Mouse (Mus musculus): Measurements from ENCODE around the gene Tent4a. TPM values are rescaled to one million over a fixed set of nuclear protein-coding genes. Genes with fewer than 3 reads are reported as not detected.

Gene Tent4a
- total RNA-seq (2014; rRNA removed) = 26.1 TPM in 2 replicates
- 4.5 and 5.2 TPM in 2 replicates for polyA plus RNA-seq (2015; fragmentation: Nextera tagmentation; extraction: Ambion mirVana)

DNA sequence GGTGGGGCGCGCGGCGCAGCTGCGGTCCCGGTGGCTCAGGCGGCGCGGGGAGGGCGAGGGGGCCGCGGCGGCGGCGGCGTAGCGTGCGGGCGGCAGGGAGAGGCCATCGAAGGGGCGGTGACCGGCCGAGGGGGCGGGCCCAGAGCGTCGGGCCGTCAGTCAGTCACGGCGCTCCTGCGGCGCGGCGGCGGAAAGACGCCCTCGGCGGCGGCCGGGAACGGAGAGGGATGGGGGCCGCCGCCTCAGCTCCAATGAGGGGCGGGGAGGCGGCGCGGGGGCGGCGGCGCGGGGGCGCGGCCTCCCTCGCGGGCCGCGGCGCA lies at the start of gene Tent4a:
Tent4a (minus strand) TSS at position 284 of the 320 bp plus-strand sequence.
- peak within 1 kb of the TSS; percentile 91 for H3K4me3 ChIP-seq (ENCODE audit: low read depth, low read length)
- peak within 1 kb of the TSS; percentile 93 for H3K27ac ChIP-seq (ENCODE audit: low read depth, low read length)
- H3K9ac ChIP-seq (replicated peaks; ENCODE audit: low read length, poor library complexity, severe bottlenecking) = peak within 1 kb of the TSS; percentile 89
- peaks cover 35% of the 10 kb centered on the region for H3K4me1 ChIP-seq (ENCODE audit: insufficient read depth, low read length)
- no peaks in the 10 kb centered on the region for H3K27me3 ChIP-seq (ENCODE audit: insufficient read depth, low read length)
- DNase-seq (ENCODE audit: low spot score) (no peak), ATAC-seq (ENCODE audit: low FRiP score) (peak; percentile 83)
- WGBS = 0% methylated on average over 13 of the region's 57 CpGs
- H3K9me3 ChIP-seq (ENCODE audit: low read length) = no peaks in the 10 kb centered on the region
- TF ChIP-seq CTCF (IDR thresholded peaks at IDR 0.05) = no peak
- peak within 1 kb of the TSS; percentile 88 for H3K4me2 ChIP-seq (ENCODE audit: low read depth, low read length, poor library complexity, severe bottlenecking)
- no peaks in the 10 kb centered on the region for H3K36me3 ChIP-seq (ENCODE audit: insufficient read depth, low read length)

GRCm38 (mm10) chr13:69583591-69583990 lies 49.2 kb upstream of the Tent4a start:
- H3K4me1 ChIP-seq (ENCODE audit: insufficient read depth, low read length) = no peaks in the 10 kb centered on the region
- WGBS = 90% methylated on average over 6 of the region's 6 CpGs
- H3K27ac ChIP-seq (ENCODE audit: low read depth, low read length) = no peak overlapping the region
- ATAC-seq (ENCODE audit: low FRiP score) (no peak), DNase-seq (ENCODE audit: low spot score) (no peak)
- no peak overlapping the region for H3K4me2 ChIP-seq (ENCODE audit: low read depth, low read length, poor library complexity, severe bottlenecking)
- no peak for TF ChIP-seq CTCF (IDR thresholded peaks at IDR 0.05)
- no peaks in the 10 kb centered on the region for H3K9me3 ChIP-seq (ENCODE audit: low read length)
- no peak overlapping the region for H3K4me3 ChIP-seq (ENCODE audit: low read depth, low read length)
- H3K9ac ChIP-seq (replicated peaks; ENCODE audit: low read length, poor library complexity, severe bottlenecking) = no peak overlapping the region
- H3K27me3 ChIP-seq (ENCODE audit: insufficient read depth, low read length) = no peaks in the 10 kb centered on the region
- no peaks in the 10 kb centered on the region for H3K36me3 ChIP-seq (ENCODE audit: insufficient read depth, low read length)

DNA sequence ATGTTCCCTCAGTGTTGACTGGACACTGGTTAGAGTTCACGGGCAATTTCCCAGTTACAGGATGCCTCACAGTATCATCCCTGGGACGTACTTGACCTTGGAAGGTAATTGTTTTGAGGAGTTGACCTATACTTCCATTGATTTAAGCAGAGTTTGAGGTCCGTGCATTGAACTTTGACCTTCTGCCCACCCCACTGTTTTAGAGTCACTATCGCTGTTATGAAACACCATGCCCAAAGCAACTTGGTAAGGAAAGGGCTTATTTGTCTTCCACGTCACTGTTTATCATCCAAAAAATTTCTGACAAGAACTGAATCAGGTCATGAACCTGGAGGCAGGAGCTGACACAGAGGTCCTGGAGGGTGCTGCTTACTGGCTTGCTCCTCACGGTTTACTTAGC lies 48.0 kb upstream of the Tent4a start:
- no peaks in the 10 kb centered on the region for H3K4me1 ChIP-seq (ENCODE audit: insufficient read depth, low read length)
- no peak overlapping the region for H3K4me2 ChIP-seq (ENCODE audit: low read depth, low read length, poor library complexity, severe bottlenecking)
- no peak overlapping the region for H3K4me3 ChIP-seq (ENCODE audit: low read depth, low read length)
- DNase-seq (ENCODE audit: low spot score) (no peak), ATAC-seq (ENCODE audit: low FRiP score) (no peak)
- no peak overlapping the region for H3K9ac ChIP-seq (replicated peaks; ENCODE audit: low read length, poor library complexity, severe bottlenecking)
- no peaks in the 10 kb centered on the region for H3K9me3 ChIP-seq (ENCODE audit: low read length)
- no peak overlapping the region for H3K27ac ChIP-seq (ENCODE audit: low read depth, low read length)
- TF ChIP-seq CTCF (IDR thresholded peaks at IDR 0.05) = no peak
- 91% methylated on average over 6 of the region's 6 CpGs for WGBS
- H3K27me3 ChIP-seq (ENCODE audit: insufficient read depth, low read length) = no peaks in the 10 kb centered on the region
- no peaks in the 10 kb centered on the region for H3K36me3 ChIP-seq (ENCODE audit: insufficient read depth, low read length)

- 91% methylated on average over 16 of the region's 16 CpGs for WGBS
These were observed 42.9 kb upstream of the Tent4a start for GRCm38 (mm10) chr13:69577181-69577834.

DNA sequence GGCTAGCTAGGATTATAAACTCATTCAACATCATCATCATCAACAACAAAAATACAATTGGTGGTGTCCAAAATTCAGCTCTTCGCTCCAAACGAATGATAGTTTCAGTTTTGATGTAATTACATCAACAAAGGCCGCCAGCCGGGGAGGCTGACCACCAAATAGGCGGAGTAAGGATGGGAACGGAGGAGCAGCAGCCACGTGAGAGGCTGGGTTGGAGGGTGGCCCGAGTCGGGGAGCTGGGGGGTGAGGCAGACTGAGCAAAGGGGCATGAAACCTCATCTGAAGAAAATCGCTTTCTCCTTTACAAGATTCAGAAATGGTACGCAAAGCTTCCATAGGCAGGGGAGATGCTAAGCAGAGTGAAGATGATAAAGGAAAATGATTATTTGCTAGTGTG lies 42.3 kb upstream of the Tent4a start:
- H3K4me2 ChIP-seq (ENCODE audit: low read depth, low read length, poor library complexity, severe bottlenecking) = no peak overlapping the region
- no peaks in the 10 kb centered on the region for H3K36me3 ChIP-seq (ENCODE audit: insufficient read depth, low read length)
- no peak overlapping the region for H3K9ac ChIP-seq (replicated peaks; ENCODE audit: low read length, poor library complexity, severe bottlenecking)
- no peaks in the 10 kb centered on the region for H3K27me3 ChIP-seq (ENCODE audit: insufficient read depth, low read length)
- no peaks in the 10 kb centered on the region for H3K9me3 ChIP-seq (ENCODE audit: low read length)
- no peak overlapping the region for H3K27ac ChIP-seq (ENCODE audit: low read depth, low read length)
- ATAC-seq (ENCODE audit: low FRiP score) (no peak), DNase-seq (ENCODE audit: low spot score) (no peak)
- WGBS = 66% methylated on average over 11 of the region's 11 CpGs
- no peaks in the 10 kb centered on the region for H3K4me1 ChIP-seq (ENCODE audit: insufficient read depth, low read length)
- TF ChIP-seq CTCF (IDR thresholded peaks at IDR 0.05) = no peak
- no peak overlapping the region for H3K4me3 ChIP-seq (ENCODE audit: low read depth, low read length)

More at GRCm38 (mm10) chr13:69577181-69577834, 42.9 kb upstream of the Tent4a start:
- Histone ChIP-seq H3K27ac (ENCODE audit: low read depth, low read length) (no peak overlapping the region), H3K4me2 (ENCODE audit: low read depth, low read length, poor library complexity, severe bottlenecking) (no peak overlapping the region), H3K9me3 (ENCODE audit: low read length) (no peaks in the 10 kb centered on the region), H3K27me3 (ENCODE audit: insufficient read depth, low read length) (no peaks in the 10 kb centered on the region), H3K36me3 (ENCODE audit: insufficient read depth, low read length) (no peaks in the 10 kb centered on the region), H3K4me1 (ENCODE audit: insufficient read depth, low read length) (no peaks in the 10 kb centered on the region), H3K4me3 (ENCODE audit: low read depth, low read length) (no peak overlapping the region), H3K9ac (replicated peaks; ENCODE audit: low read length, poor library complexity, severe bottlenecking) (no peak overlapping the region)
- no peak for TF ChIP-seq CTCF (IDR thresholded peaks at IDR 0.05)
- ATAC-seq (ENCODE audit: low FRiP score) (0 out of 2 replicates have a peak, but pooled peaks have one; percentile 34), DNase-seq (ENCODE audit: low spot score) (no peak)

DNA sequence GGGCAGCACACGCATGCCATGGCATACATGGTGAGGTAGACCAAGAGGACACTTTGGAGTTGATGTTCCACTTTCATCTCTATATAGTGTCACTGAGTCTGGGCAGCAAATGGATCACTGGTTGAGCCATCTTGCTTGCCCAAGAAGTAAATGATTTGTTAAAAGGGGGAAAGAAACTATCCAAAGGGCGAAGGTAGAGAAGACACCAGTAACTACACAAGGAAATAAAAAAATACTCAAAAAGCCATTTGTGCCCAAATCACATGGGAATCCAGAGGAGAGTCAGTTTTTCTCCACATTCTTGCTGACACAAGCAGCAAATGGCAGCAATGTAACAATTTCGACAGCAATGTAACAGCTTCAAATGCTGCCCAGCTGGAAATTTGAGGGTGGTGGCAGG lies 38.2 kb upstream of the Tent4a start:
- Histone ChIP-seq H3K27me3 (ENCODE audit: insufficient read depth, low read length) (no peaks in the 10 kb centered on the region), H3K4me2 (ENCODE audit: low read depth, low read length, poor library complexity, severe bottlenecking) (no peak overlapping the region), H3K27ac (ENCODE audit: low read depth, low read length) (no peak overlapping the region), H3K9me3 (ENCODE audit: low read length) (no peaks in the 10 kb centered on the region), H3K4me1 (ENCODE audit: insufficient read depth, low read length) (no peaks in the 10 kb centered on the region), H3K9ac (replicated peaks; ENCODE audit: low read length, poor library complexity, severe bottlenecking) (no peak overlapping the region), H3K36me3 (ENCODE audit: insufficient read depth, low read length) (no peaks in the 10 kb centered on the region), H3K4me3 (ENCODE audit: low read depth, low read length) (no peak overlapping the region)
- ATAC-seq (ENCODE audit: low FRiP score) (no peak), DNase-seq (ENCODE audit: low spot score) (no peak)
- 98% methylated on average over 3 of the region's 3 CpGs for WGBS
- TF ChIP-seq CTCF (IDR thresholded peaks at IDR 0.05) = no peak

Data from midbrain, postnatal 0 days (tissue).